Mouse (Mus musculus) gastrocnemius, adult 2 months (tissue): ENCODE results near the gene Mrps18a. TPM values are rescaled to one million over a fixed set of nuclear protein-coding genes. Genes with fewer than 3 reads are reported as not detected.

ENCODE experiments used
- DNase-seq: peaks from one replicate; pipeline ENCODE4 v3.0.0; 2022
- H3K27ac ChIP-seq: fragments of 200-600 bp; 2 replicates; pipeline ENCODE4 v1.8.1; 2022; ENCODE audit warnings: mild to moderate bottlenecking
- H3K4me3 ChIP-seq: fragments of 200-600 bp; 2 replicates; pipeline ENCODE4 v1.8.1; 2022; ENCODE audit warnings: mild to moderate bottlenecking, moderate library complexity
- CTCF ChIP-seq: fragments of 200-600 bp; IDR thresholded peaks from 2 replicates; pipeline ENCODE4 v1.8.1; 2022; ENCODE audit warnings: antibody characterized with exemption, mild to moderate bottlenecking, moderate library complexity
- intact Hi-C: fragments of 180-260 bp; cut with DNase I; formaldehyde crosslinking; loops from one replicate; pipeline ENCODE4 v1.15.1; 2025
- total RNA-seq, 2 experiments: library from RNA; stranded (reverse); gene quantifications; 2 replicates each; pipeline ENCODE4 v1.2.3; 2021

Gene Mrps18a
- total RNA-seq, 2 experiments from 2014 or later, result 84.2 to 104 TPM

DNA sequence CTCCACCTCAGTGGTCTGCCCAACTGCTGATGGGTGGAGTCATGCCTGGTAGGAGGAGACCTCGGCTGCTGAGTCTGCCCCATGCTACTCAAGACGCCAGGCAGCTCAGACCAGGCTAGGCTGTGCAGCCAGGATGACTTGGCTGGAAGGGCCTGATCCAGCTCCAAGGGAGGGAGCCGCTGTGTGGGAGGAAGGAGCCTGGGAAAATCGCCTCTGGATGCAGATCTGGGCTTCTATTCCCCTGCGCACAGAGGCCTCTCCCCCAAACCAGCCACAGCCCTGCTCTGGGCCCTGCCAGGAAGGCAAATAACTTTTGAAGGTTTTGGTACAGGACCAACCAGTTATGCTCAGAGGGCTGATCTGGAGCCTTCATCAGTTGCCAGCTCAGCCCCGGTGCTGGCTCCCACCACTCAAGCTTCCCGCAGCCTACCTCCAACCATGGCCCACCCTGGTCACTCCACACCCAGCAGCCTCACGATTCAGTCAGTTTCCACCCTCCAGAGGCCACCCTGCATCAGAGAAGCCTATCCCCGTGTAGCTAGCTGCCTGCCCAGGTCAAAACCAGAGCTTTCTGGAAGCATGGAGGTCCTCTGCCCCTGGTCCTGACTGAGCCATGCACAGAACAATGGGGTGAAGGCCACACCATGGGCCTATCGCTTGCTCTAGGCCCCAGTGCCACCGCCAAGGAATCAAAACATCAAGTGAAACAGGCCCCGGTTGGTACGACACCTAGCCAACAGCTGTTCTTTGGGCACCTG lies 19.1 kb downstream of the Mrps18a start:
- no peak overlapping the region for H3K4me3 ChIP-seq
- TF ChIP-seq CTCF, result no peak
- intact Hi-C loops, result loop anchor here (10.0 kb wide), 1 partner anchor 315 kb away; no protein-coding TSS in a partner anchor
- peak; percentile 84 for DNase-seq
- H3K27ac ChIP-seq, result peak overlapping the region; percentile 92

GRCm38 (mm10) chr17:46132058-46132718 lies 21.4 kb downstream of the Mrps18a start:
- peak overlapping the region; percentile 79 for H3K27ac ChIP-seq
- peak; percentile 85 for DNase-seq
- H3K4me3 ChIP-seq, result no peak overlapping the region
- peak; percentile 96 for TF ChIP-seq CTCF
- intact Hi-C loops, result loop anchor here (1.0 to 2.0 kb wide), 2 partner anchors 91 to 401 kb away; no protein-coding TSS in a partner anchor

DNA sequence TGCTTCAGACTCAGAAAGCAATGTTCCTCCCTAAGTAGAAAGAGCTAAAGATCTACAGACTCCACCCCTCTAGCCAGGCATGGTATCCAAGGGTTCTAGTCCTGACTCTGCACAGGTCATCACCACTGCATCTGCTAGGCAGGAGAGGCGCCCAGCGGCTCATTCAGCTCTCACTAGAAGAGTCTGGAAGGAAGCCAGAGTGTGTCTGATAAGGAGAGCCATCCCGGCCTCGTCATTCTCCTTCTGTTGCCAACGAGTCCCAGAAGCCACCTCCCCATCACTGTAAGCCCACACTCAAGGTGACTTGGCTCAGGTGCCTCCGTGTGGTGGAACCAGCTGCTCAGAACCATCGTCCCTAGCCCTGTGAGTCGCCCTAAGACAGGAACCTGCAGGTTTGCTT lies 22.1 kb downstream of the Mrps18a start:
- Histone ChIP-seq H3K4me3 (no peak overlapping the region), H3K27ac (peak overlapping the region; percentile 79)
- intact Hi-C loops, result loop anchor here (1.0 to 2.0 kb wide), 2 partner anchors 92 to 402 kb away; no protein-coding TSS in a partner anchor
- DNase-seq, result peak; percentile 21
- no peak for TF ChIP-seq CTCF

DNA sequence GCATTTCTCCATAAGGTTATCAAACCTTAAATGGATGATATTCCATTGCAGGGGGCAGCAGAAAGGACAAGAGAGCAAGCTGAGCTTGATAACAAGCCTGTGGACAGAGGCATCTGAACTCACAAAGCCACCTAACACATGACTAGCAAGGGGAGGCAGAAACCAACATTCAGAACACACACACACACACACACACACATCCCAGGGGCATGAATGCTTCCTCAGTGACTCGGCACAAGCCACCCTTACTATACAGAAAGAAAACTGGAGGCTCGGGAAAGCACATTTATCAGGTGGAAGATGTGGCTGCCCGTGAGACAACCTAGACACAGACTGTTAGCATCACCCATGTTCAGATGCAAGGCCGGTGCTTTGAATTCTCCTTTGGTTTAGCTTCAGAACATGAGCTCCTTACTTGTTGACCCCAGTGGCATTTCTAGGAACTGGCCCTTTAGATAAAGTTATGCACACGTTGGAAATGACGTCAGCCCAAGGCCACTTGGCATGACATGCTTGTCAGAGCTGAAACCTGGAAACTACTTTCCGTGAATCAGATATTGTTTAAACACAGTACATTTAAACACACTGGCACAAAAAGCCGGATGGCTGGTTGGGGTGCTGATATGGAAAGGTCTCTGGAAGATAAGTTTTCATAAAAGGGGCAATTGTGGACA lies 27.9 kb downstream of the Mrps18a start:
- intact Hi-C loops, result no loop called here
- Histone ChIP-seq H3K4me3 (no peak overlapping the region), H3K27ac (no peak overlapping the region)

GRCm38 (mm10) chr17:46139872-46140271 lies 29.1 kb downstream of the Mrps18a start:
- no peak for TF ChIP-seq CTCF
- intact Hi-C loops, result no loop called here
- Histone ChIP-seq H3K27ac (no peak overlapping the region), H3K4me3 (no peak overlapping the region)
- no peak for DNase-seq

More for the DNA sequence above, 27.9 kb downstream of the Mrps18a start:
- no peak for DNase-seq
- TF ChIP-seq CTCF, result no peak

DNA sequence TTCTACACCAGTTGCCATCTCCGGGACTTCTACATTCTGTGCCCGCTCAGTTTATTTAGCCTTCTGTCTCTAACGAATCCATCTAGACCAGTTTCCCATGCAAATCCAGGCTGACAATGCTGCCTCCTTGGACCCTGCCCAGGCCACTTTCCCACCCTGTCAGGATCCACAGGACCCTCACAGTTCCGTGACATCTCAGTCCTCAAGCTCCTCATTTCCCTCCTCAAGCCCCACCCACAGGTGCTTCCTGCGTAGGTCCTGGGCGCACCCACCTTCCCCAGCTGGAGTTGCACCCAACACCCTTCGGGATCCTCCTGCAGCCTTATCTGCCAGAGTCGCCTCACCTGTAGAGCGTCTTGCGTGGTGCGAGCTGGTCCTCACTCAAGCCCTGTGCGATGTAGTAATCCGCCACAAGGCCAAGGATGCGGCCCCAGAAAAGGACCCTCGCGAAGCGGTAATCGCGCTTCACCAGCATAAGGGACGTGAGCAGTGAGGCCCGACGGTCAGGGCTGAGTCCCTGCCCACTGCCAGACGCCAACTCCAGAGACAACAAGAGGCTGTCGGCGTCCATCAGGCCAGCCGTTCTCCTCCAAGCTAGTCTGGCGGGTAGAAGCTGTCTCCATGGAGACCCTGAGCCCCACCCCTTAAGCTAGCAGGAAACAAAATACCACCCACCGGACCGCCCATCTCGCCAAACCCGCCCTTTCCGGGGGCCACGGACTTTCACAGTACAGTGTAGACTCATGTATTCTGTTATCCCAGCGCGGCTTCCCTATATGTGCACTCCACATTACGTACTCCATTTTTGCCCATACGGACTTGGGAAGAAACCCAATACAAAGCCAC lies 33.0 kb downstream of the Mrps18a start, which contains the start of gene Rsph9:
Gene Rsph9, minus strand, starts transcription at position 639 of the 846 bp plus-strand sequence.
- DNase-seq, result peak; percentile 85
- Histone ChIP-seq H3K27ac (peak within 1 kb of the TSS; percentile 56), H3K4me3 (peak within 1 kb of the TSS; percentile 73)
- TF ChIP-seq CTCF, result no peak
- intact Hi-C loops, result no loop called here

GRCm38 (mm10) chr17:46152847-46153782 lies 42.3 kb downstream of the Mrps18a start, which contains the start of gene Mad2l1bp:
TSS of gene Mad2l1bp (minus strand) at chr17:46153553.
- peak; percentile 93 for DNase-seq
- TF ChIP-seq CTCF, result no peak
- Histone ChIP-seq H3K27ac (peak within 1 kb of the TSS; percentile 96), H3K4me3 (peak within 1 kb of the TSS; percentile 85)
- intact Hi-C loops, result loop anchor here (10.0 kb wide), 1 partner anchor 568 kb away; no protein-coding TSS in a partner anchor

DNA sequence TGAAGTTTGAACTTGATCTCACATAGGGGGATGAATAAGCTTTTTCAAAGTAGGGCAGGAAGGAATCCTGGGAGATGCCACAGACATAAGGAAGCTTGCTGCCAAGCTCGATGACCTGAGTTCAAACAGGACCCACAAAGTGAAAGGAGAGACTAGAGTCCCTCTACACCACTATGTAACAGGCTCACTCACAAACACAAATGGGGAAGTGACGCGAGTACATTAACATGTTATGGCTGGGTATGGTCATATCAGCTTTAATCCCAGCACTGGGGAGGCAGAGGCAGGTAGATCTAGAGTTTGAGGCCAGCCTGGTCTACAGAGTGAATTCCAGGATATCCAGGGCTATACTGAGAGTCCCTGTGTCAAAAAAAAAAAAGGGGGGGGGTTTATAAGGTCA lies 43.5 kb downstream of the Mrps18a start:
- intact Hi-C loops, result loop anchor here (10.0 kb wide), 1 partner anchor 570 kb away; no protein-coding TSS in a partner anchor
- Histone ChIP-seq H3K27ac (peak overlapping the region; percentile 96; the same call in 1 of the 2 replicates), H3K4me3 (no peak overlapping the region)
- no peak for DNase-seq
- no peak for TF ChIP-seq CTCF

DNA sequence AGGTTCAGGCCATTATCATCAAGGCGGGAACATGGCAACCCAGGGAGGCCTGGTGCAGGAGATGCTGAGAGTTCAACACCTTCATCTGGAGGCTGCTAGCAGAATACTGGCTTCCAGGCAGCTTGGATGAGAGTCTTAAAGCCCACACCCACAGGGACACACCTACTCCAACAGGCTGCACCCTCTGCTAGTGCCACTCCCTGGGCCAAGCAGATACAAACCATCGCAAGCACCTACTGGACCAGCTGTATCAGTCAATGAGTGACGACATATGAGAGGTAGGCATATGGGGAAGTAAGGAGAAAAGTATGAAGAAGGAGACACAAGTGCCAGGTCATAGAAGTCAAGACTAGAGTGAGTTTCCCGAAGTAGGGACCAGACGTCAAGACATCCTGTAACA lies 45.9 kb downstream of the Mrps18a start:
- intact Hi-C loops, result loop anchor here (10.0 kb wide), 1 partner anchor 572 kb away; no protein-coding TSS in a partner anchor
- Histone ChIP-seq H3K27ac (no peak overlapping the region), H3K4me3 (no peak overlapping the region)
- no peak for DNase-seq
- no peak for TF ChIP-seq CTCF

DNA sequence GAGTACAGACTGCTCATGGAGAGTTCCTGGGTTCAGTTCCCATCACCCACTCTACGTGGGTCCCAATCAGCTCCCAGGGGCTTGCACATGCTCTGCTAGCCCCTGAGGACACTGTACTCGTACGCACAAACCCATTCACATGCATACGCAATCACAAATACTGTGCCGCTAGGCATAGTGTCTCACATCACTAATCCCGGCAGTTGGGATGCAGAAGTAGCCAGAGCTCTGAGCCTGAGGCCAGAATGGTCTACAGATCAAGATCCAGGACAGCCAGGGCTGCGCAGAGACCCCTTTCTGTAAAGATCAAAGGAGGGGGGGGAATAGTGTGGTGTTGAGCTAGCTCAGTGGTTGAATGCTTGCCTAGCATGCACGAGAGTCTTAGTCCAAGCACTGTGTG lies 46.3 kb downstream of the Mrps18a start:
- TF ChIP-seq CTCF, result no peak
- intact Hi-C loops, result loop anchor here (10.0 kb wide), 1 partner anchor 572 kb away; no protein-coding TSS in a partner anchor

GRCm38 (mm10) chr17:46159236-46159635 lies 48.5 kb downstream of the Mrps18a start:
- intact Hi-C loops, result loop anchor here (10.0 kb wide), 1 partner anchor 574 kb away; no protein-coding TSS in a partner anchor
- H3K27ac ChIP-seq, result peak overlapping the region; percentile 98
- no peak for TF ChIP-seq CTCF
- DNase-seq, result no peak
- peak overlapping the region; percentile 92 for H3K4me3 ChIP-seq

More for the DNA sequence above, 46.3 kb downstream of the Mrps18a start:
- no peak overlapping the region for H3K4me3 ChIP-seq
- DNase-seq, result no peak
- H3K27ac ChIP-seq, result no peak overlapping the region
